Mouse (Mus musculus) forebrain, postnatal 0 days (tissue): ENCODE results near the gene Fam117b. TPM values are rescaled to one million over a fixed set of nuclear protein-coding genes. Genes with fewer than 3 reads are reported as not detected.
A peak's percentile ranks its signal among the peaks of the same experiment; 100 is the strongest.

Source experiments
- ATAC-seq: fragments of 200-750 bp; cut with Nextera tagmentation; 2 replicates; pipeline ENCODE4 v1.8.0; 2017; ENCODE audit warnings: mild to moderate bottlenecking, moderate library complexity
- DNase-seq: peaks from one replicate; pipeline ENCODE4 v3.0.0-alpha.2; 2015
- H3K27ac ChIP-seq: fragments of 300-500 bp; sonication (generic); 2 replicates; pipeline ENCODE4 v1.5.1; 2014; ENCODE audit warnings: low read depth, mild to moderate bottlenecking, antibody characterized with exemption, low read length, moderate library complexity, mixed read lengths
- H3K27me3 ChIP-seq: fragments of 300-500 bp; sonication (generic); 2 replicates; pipeline ENCODE4 v1.6.1; 2014; ENCODE audit warnings: mild to moderate bottlenecking, low read length, mixed read lengths; ENCODE audit not compliant: insufficient read depth
- H3K36me3 ChIP-seq: fragments of 300-500 bp; sonication (generic); 2 replicates; pipeline ENCODE4 v1.6.1; 2014; ENCODE audit warnings: mild to moderate bottlenecking, moderate library complexity; ENCODE audit not compliant: insufficient read depth
- H3K4me1 ChIP-seq: fragments of 300-500 bp; sonication (generic); 2 replicates; pipeline ENCODE4 v1.6.1; 2014; ENCODE audit warnings: antibody characterized with exemption; ENCODE audit not compliant: insufficient read depth
- H3K4me2 ChIP-seq: fragments of 300-500 bp; sonication (generic); 2 replicates; pipeline ENCODE4 v1.6.1; 2014; ENCODE audit warnings: low read depth, mild to moderate bottlenecking, moderate library complexity
- H3K4me3 ChIP-seq: fragments of 300-500 bp; sonication (generic); 2 replicates; pipeline ENCODE4 v1.5.1; 2014; ENCODE audit warnings: low read depth, low read length, mixed read lengths
- H3K9ac ChIP-seq: fragments of 300-500 bp; sonication (generic); 2 replicates; pipeline ENCODE4 v1.6.1; 2014; ENCODE audit warnings: mild to moderate bottlenecking
- H3K9me3 ChIP-seq: fragments of 300-500 bp; sonication (generic); 2 replicates; pipeline ENCODE4 v1.6.1; 2016; ENCODE audit warnings: low read length
- CTCF ChIP-seq: sonication (generic); IDR thresholded peaks from 2 replicates; pipeline ENCODE4 v1.5.1; 2016; ENCODE audit warnings: antibody characterized with exemption, control low read depth, low read depth
- WGBS: fragments of 180-500 bp; shearing (Covaris S2); extraction: QIAGEN DNeasy Blood & Tissue Kit; methylation state at CpG from one replicate; pipeline ENCODE4 v1.1.7; 2014; 5-methylcytosine and 5-hydroxymethylcytosine counted together
- polyA plus RNA-seq: library from polyadenylated mRNA; unstranded; fragments of >200 nt; fragmentation: Nextera tagmentation; extraction: Ambion mirVana; gene quantifications from 2 replicates; pipeline ENCODE4 v1.2.1, GENCODE M21; 2015
- total RNA-seq: library from RNA; depleted of rRNA; stranded (reverse); fragments of >200 nt; gene quantifications from 2 replicates; pipeline ENCODE4 v1.2.3, GENCODE M21; 2014

Fam117b gene
- total and polyA plus RNA-seq, 2 experiments from 2014 or later: 31.8 to 79.7 TPM

DNA sequence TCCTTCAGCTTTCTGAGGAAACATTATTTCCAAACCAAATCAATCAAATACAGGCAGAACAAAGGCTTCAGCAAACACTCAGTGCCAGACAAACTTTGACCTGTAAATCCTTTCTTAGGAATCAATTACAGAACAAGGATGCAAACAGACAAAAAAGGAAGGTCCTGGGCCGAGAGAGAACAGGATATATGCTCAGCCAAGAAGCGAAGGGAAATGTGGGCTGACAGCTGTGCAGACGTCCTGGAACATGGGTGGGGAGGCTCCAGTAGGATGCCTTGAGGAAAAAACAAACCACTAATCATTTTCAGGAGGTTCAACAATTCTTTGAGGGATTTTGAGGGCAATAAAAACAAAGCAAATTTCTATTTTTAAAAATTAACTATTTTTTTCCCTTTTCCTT, 10.2 kb upstream of the Fam117b start:
- H3K9me3 ChIP-seq: no peaks in the 10 kb centered on the region
- no peak overlapping the region for H3K9ac ChIP-seq
- no peak for TF ChIP-seq CTCF
- H3K4me2 ChIP-seq: no peak overlapping the region
- H3K4me1 ChIP-seq: no peaks in the 10 kb centered on the region
- no peak overlapping the region for H3K27ac ChIP-seq
- WGBS: 32% methylated on average over 3 of the region's 3 CpGs
- H3K36me3 ChIP-seq: no peaks in the 10 kb centered on the region
- ATAC-seq (no peak), DNase-seq (no peak)
- no peak overlapping the region for H3K4me3 ChIP-seq
- H3K27me3 ChIP-seq: no peaks in the 10 kb centered on the region

DNA sequence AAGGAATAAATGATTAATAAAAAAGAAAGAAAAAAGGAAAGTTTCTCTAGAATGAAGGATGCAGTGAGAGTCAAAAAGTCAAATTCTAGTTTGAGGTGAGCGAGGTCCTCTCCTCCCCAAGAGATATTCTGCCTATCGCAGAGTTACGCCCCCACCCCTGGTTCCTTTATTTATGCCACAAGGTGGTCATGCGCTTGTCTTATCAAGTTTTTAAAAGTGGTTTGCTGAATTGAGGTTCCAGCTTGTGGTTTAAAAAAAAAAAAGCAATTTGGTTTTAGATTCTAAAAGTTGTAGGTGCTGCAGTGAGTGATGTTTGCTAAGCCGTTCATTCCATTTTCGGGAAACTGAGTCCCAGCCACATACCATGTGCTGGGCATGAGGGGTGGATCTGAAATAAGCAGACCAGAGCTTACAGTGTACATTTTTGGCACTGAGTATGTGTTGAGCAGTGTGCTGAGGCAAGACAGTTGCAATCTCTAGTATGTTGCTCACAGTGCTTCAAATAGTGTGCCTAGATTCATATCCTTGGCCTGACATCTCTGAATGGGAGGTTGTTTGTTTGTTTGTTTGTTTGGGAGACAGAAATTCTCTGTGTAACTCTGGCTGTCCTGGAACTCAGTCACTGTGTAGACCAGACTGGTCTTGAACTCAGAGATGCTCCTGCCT, 8.0 kb upstream of the Fam117b start:
- Histone ChIP-seq H3K4me3 (no peak overlapping the region), H3K36me3 (no peaks in the 10 kb centered on the region), H3K4me1 (no peaks in the 10 kb centered on the region), H3K27me3 (no peaks in the 10 kb centered on the region), H3K4me2 (no peak overlapping the region), H3K27ac (no peak overlapping the region), H3K9me3 (no peaks in the 10 kb centered on the region), H3K9ac (no peak overlapping the region)
- ATAC-seq: no peak
- TF ChIP-seq CTCF: no peak
- 96% methylated on average over 6 of the region's 6 CpGs for WGBS
- DNase-seq: no peak

DNA sequence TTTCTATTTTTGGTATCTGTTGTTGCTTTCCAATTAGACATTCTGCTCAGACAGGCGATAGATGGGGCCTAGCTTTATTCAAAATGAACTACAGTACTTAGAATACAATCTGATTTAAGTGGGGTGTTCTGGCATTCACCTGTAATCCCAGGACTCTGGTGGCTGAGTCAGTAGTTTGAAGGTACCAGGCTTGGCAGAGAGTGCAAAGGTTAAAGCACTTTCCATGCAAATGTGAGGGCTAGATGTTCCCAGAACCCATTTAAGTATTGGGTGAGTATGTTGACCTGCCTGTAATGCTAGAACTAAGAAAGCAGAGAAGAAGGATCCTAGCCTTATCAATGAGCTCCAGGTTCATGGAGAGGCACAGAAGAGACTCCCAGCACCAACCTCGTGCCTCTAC, 6.9 kb upstream of the Fam117b start:
- no peak for TF ChIP-seq CTCF
- no peaks in the 10 kb centered on the region for H3K27me3 ChIP-seq
- no peaks in the 10 kb centered on the region for H3K36me3 ChIP-seq
- DNase-seq: no peak
- no peak overlapping the region for H3K4me2 ChIP-seq
- WGBS: 74% methylated on average over 2 of the region's 2 CpGs
- H3K27ac ChIP-seq: no peak overlapping the region
- ATAC-seq: no peak
- H3K9ac ChIP-seq: no peak overlapping the region
- H3K4me1 ChIP-seq: no peaks in the 10 kb centered on the region
- no peak overlapping the region for H3K4me3 ChIP-seq
- no peaks in the 10 kb centered on the region for H3K9me3 ChIP-seq

DNA sequence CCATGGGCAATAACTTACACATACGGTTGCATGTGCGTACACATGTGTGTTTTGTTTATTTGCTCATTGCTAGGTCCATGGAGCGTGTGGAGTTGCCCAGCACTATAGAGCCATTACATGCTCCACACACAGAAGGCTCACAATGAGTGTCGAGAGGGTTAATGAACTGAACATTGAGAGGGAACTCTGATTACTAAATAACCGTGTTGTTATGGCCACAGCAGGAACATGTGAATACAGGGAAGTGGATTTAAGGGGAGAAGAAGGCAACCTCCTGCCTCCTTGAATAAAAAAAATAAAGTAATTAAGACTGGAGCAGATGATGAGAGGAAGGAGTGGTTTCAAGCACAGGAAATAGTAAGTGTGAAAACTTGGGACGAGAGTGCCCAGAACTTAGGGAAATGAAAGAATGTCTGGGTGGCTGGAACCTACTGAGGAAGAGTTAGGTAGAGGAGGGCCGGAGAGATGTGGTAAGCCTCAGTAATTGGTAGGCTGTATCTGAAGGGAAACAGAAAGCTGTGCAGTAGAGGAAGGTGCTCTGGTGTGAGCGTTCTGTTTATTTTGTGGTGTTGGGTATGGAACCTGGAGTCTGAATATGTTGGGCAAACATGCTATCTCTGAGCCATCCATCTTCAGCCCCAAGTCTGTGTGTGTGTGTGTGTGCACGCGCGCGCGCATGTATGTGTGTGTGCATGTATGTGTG, 5.8 kb upstream of the Fam117b start:
- no peaks in the 10 kb centered on the region for H3K4me1 ChIP-seq
- ATAC-seq (no peak), DNase-seq (no peak)
- 84% methylated on average over 13 of the region's 13 CpGs for WGBS
- H3K36me3 ChIP-seq: no peaks in the 10 kb centered on the region
- TF ChIP-seq CTCF: no peak
- no peak overlapping the region for H3K9ac ChIP-seq
- no peaks in the 10 kb centered on the region for H3K9me3 ChIP-seq
- H3K27ac ChIP-seq: no peak overlapping the region
- H3K4me2 ChIP-seq: no peak overlapping the region
- no peak overlapping the region for H3K4me3 ChIP-seq
- no peaks in the 10 kb centered on the region for H3K27me3 ChIP-seq

DNA sequence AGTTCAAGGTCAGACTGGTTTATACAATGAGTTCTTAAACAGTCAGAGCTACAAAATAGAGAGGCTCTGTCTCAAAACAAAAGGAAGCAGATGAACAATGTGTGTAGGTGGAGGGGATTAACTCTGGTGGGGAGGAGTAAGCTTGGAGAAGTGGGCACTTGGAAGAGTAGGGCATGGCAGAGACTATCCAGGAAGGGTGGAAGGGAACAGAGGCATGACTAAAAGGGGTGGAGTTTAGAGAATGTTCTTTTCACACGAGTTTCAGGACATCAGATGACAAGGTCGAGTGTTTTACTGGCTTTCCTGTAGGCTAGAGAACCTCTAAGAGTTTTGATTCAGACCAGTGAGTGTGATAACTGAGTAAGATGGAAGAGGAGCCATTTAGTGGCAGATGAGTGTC, 5.1 kb upstream of the Fam117b start:
- H3K9ac ChIP-seq: no peak overlapping the region
- no peak overlapping the region for H3K27ac ChIP-seq
- ATAC-seq (no peak), DNase-seq (no peak)
- H3K27me3 ChIP-seq: no peaks in the 10 kb centered on the region
- H3K4me3 ChIP-seq: no peak overlapping the region
- 34% methylated on average over 2 of the region's 2 CpGs for WGBS
- no peak overlapping the region for H3K4me2 ChIP-seq
- no peaks in the 10 kb centered on the region for H3K4me1 ChIP-seq
- TF ChIP-seq CTCF: no peak
- no peaks in the 10 kb centered on the region for H3K36me3 ChIP-seq
- no peaks in the 10 kb centered on the region for H3K9me3 ChIP-seq

DNA sequence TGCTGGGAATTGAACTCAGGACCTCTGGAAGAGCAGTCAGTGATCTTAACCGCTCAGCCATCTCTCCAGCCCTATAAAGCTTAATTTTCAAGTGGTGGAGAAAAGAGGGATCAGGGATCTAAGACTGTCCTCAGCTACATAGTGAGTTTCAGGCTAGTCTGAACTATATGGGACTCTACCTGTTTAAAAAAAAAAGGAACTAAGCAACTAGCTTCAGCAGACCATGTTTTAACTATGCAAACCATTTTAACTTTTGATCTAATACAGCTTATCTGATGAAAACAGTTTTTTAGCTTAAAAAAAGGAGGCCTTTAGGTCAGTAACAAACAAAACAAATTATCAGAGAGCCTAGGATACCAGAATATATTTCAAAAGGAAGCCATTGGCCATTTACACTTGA, 1.9 kb upstream of the Fam117b start:
- H3K4me1 ChIP-seq: peaks cover 12% of the 10 kb centered on the region; the same call in 1 of the 2 replicates
- no peak overlapping the region for H3K4me2 ChIP-seq
- H3K27ac ChIP-seq: no peak overlapping the region
- H3K27me3 ChIP-seq: no peaks in the 10 kb centered on the region
- ATAC-seq: no peak
- TF ChIP-seq CTCF: no peak
- DNase-seq: no peak
- no peaks in the 10 kb centered on the region for H3K36me3 ChIP-seq
- no peaks in the 10 kb centered on the region for H3K9me3 ChIP-seq
- WGBS: 85% methylated on average over 1 of the region's 1 CpGs
- no peak overlapping the region for H3K9ac ChIP-seq
- H3K4me3 ChIP-seq: no peak overlapping the region

DNA sequence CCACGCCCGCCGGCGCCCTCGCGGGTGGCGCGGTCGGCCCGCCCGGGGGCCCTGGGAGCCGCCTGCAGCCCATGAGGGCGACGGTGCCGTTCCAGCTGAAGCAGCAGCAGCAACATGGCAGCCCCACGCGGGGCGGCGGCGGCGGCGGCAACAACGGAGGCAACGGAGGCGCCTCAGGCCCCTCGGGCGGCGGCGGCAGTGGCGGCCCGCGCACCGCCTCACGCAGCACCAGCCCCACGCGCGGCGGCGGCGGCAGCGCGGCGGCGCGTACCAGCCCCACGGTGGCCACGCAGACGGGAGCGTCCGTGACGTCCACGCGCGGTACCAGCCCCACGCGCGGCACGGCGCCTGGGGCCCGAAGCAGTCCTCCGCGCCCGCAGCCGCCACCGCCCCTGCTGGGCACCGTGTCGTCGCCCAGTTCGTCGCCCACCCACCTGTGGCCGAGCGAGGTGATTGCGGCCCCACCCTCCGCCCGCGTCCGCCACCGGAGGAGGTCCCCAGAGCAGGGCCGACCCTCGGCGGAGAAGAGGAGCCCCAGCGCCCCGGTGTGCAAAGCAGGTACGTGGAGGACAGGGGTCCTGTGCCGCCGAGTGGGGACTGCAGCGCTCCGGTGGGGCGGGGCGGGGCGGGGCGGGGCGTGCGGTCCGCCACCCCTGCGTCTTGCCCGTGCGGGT, 526 bp downstream of the Fam117b start:
- DNase-seq (peak; percentile 68), ATAC-seq (peak; percentile 74)
- peak overlapping the region; percentile 99 for H3K27ac ChIP-seq
- H3K9ac ChIP-seq: peak overlapping the region; percentile 99
- peak overlapping the region; percentile 67 for H3K4me2 ChIP-seq
- peak overlapping the region; percentile 99 for H3K4me3 ChIP-seq
- peaks cover 14% of the 10 kb centered on the region for H3K4me1 ChIP-seq
- WGBS: 3% methylated on average over 75 of the region's 98 CpGs
- no peaks in the 10 kb centered on the region for H3K9me3 ChIP-seq
- peak; percentile 35 for TF ChIP-seq CTCF
- H3K27me3 ChIP-seq: no peaks in the 10 kb centered on the region
- H3K36me3 ChIP-seq: no peaks in the 10 kb centered on the region
